In the genomic region with DNA sequence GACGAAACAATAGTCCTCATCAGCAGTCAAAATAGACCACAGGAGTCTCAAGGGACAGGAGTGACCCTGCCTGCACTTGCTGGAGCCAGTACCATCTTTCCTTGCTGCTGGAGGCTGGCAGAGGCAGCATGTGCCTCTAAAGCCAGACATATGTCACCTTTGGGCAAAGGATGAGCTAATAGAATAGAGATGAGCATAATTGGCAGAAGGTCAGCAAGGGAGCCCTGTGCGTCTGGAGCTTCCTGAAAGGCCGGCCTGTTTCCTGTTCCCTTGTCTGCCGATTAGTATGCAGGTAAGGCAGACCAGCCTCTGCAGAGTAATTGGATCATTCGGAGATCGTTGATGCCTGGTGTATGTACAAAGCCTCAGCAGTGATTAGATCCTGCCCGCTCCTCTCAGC, we compare ENCODE assay signal across 15 mouse cellular contexts.
DNase-seq lines count a peak whose midpoint lies in the region; ATAC-seq and TF ChIP-seq lines count a peak whose summit lies in the region.
"Had no signal": no experiment of that assay in that cellular context is flagged by ENCODE, and none has a peak within 500 bp of the region (broad histone marks: within the 10 kb centered on the region; RNA-seq: fewer than 3 reads in every experiment).

No protein-coding gene starts in this region.

- no peak for TF ChIP-seq RAD21 in CH12.LX (IDR thresholded peaks at IDR 0.05; ENCODE audit: low read depth, low read length)

- TF ChIP-seq EP300 in CH12.LX (IDR thresholded peaks at IDR 0.05; ENCODE audit: low read length) = no peak

- H3K4me2 ChIP-seq in CH12.LX (ENCODE audit: insufficient read depth, low read depth, poor library complexity, severe bottlenecking) = no peak overlapping the region
- H3K4me2 ChIP-seq in hindbrain, embryonic 16.5 days (ENCODE audit: low read length) = no peak overlapping the region
- H3K4me2 ChIP-seq: forebrain, embryonic 12.5 days; heart, embryonic 12.5 days; limb, embryonic 13.5 days had no signal

- no peak for TF ChIP-seq POLR2A in CH12.LX (IDR thresholded peaks at IDR 0.05; ENCODE audit: low read depth, low read length)
- TF ChIP-seq POLR2A in cerebellum, adult 2 months (IDR thresholded peaks at IDR 0.05; ENCODE audit: borderline replicate concordance, insufficient read depth, low read length) = no peak

- WGBS in cerebellum, adult 2 months = 6% methylated on average over 7 of the region's 7 CpGs
- WGBS in hindbrain, embryonic 16.5 days = 34% methylated on average over 7 of the region's 7 CpGs

- in situ Hi-C loops in CH12.LX (cut with MboI; ENCODE audit: low pct_ligation_motif_present, low pct_unique_long_range_greater_than_20kb, low sequenced_read_pairs) = no loop called here

- dilution Hi-C loops in CH12.LX (cut with MboI; ENCODE audit: extremely low pct_ligation_motif_present, extremely low pct_unique_long_range_greater_than_20kb, low sequenced_read_pairs) = no loop called here

- H3K27me3 ChIP-seq in CH12.LX (replicated peaks) = peaks cover 70% of the 10 kb centered on the region
- no peaks in the 10 kb centered on the region for H3K27me3 ChIP-seq in cerebellum, adult 2 months (ENCODE audit: control insufficient read depth, insufficient read depth, low read length)
- H3K27me3 ChIP-seq in hindbrain, embryonic 16.5 days (replicated peaks; ENCODE audit: control insufficient read depth, insufficient read depth, low read length) = no peaks in the 10 kb centered on the region
- H3K27me3 ChIP-seq: heart, embryonic 12.5 days; limb, embryonic 13.5 days had no signal

- peak; percentile 76 for ATAC-seq in hindbrain, embryonic 16.5 days

- peaks cover 0 to 5% of the 10 kb centered on the region in 2 experiments; a peak in 1 of 4 replicates for H3K4me1 ChIP-seq in CH12.LX (ENCODE audit: control insufficient read depth in 1 of 2, insufficient read depth in 2 of 2)
- peaks cover 8% of the 10 kb centered on the region for H3K4me1 ChIP-seq in cerebellum, adult 2 months (ENCODE audit: control insufficient read depth, insufficient read depth, low read length)
- H3K4me1 ChIP-seq in hindbrain, embryonic 16.5 days (ENCODE audit: control insufficient read depth, insufficient read depth, low read depth, low read length) = peaks cover 9% of the 10 kb centered on the region
- H3K4me1 ChIP-seq: heart, embryonic 12.5 days; limb, embryonic 13.5 days had no signal

- no peaks in the 10 kb centered on the region for H3K79me2 ChIP-seq in CH12.LX (replicated peaks; ENCODE audit: control insufficient read depth, extremely low read depth, insufficient read depth, poor library complexity, severe bottlenecking)

- peaks cover 9% of the 10 kb centered on the region for H3K9me3 ChIP-seq in CH12.LX (replicated peaks; ENCODE audit: low read length)
- no peaks in the 10 kb centered on the region for H3K9me3 ChIP-seq in hindbrain, embryonic 16.5 days (ENCODE audit: control insufficient read depth, low read length)
- H3K9me3 ChIP-seq: forebrain, embryonic 12.5 days; heart, embryonic 12.5 days; limb, embryonic 13.5 days had no signal

- H3K9ac ChIP-seq in CH12.LX (ENCODE audit: insufficient read depth, low read depth) = no peak overlapping the region
- H3K9ac ChIP-seq in hindbrain, embryonic 16.5 days (ENCODE audit: low read depth, low read length) = no peak overlapping the region
- H3K9ac ChIP-seq: forebrain, embryonic 12.5 days; heart, embryonic 12.5 days; limb, embryonic 13.5 days had no signal

- DNase-seq in adrenal gland, adult 8-10 months = peak; percentile 4
- no peak for DNase-seq in adrenal gland, postnatal 36 days
- DNase-seq in CH12.LX (ENCODE audit: extremely low read depth) = peak; percentile 1
- DNase-seq in cerebellum, adult 2 months = peak; percentile 74 to 92
- DNase-seq in spleen, postnatal 36 days (ENCODE audit: low spot score in 2 of 2) = no peak
- DNase-seq in thymus, adult 18-20 months = no peak
- no peak for DNase-seq in right cerebral cortex, postnatal 10 days (ENCODE audit: low spot score in 2 of 2)
- DNase-seq: gastrocnemius, postnatal 25 days; layer of hippocampus, postnatal 36 days; lung, postnatal 36 days; right cerebral cortex, postnatal 14 days had no signal

- TF ChIP-seq CTCF in CH12.LX (conservative IDR thresholded peaks at IDR 0.05 in 1 of 2, IDR thresholded peaks at IDR 0.05 in 1 of 2; ENCODE audit: low read depth in 2 of 2, low read length in 2 of 2) = no peak
- no peak for TF ChIP-seq CTCF in cerebellum, adult 2 months (IDR thresholded peaks at IDR 0.05; ENCODE audit: borderline replicate concordance, insufficient read depth, low read depth, low read length)

- H3K36me3 ChIP-seq in CH12.LX (replicated peaks in 1 of 2; ENCODE audit: control insufficient read depth in 1 of 2, insufficient read depth in 1 of 2, low read length in 1 of 2) = no peaks in the 10 kb centered on the region
- no peaks in the 10 kb centered on the region for H3K36me3 ChIP-seq in hindbrain, embryonic 16.5 days (ENCODE audit: control insufficient read depth, insufficient read depth, low read length)
- H3K36me3 ChIP-seq: forebrain, embryonic 12.5 days; heart, embryonic 12.5 days; limb, embryonic 13.5 days had no signal

- no peak overlapping the region for H3K4me3 ChIP-seq in CH12.LX (replicated peaks in 1 of 3; ENCODE audit: low read depth in 2 of 3, low read length in 2 of 3, poor library complexity in 1 of 3)
- no peak overlapping the region for H3K4me3 ChIP-seq in cerebellum, adult 2 months (replicated peaks; ENCODE audit: insufficient read depth, low read depth, low read length)
- H3K4me3 ChIP-seq in hindbrain, embryonic 16.5 days (ENCODE audit: low read length) = no peak overlapping the region
- H3K4me3 ChIP-seq: forebrain, embryonic 12.5 days; heart, embryonic 12.5 days; limb, embryonic 13.5 days had no signal

- no peak overlapping the region for H3K27ac ChIP-seq in CH12.LX (ENCODE audit: insufficient read depth, low read depth)
- H3K27ac ChIP-seq in cerebellum, adult 2 months (ENCODE audit: insufficient read depth, low read length) = no peak overlapping the region
- 0 out of 2 replicates have a peak overlapping the region, but pooled peaks have one; percentile 6 for H3K27ac ChIP-seq in hindbrain, embryonic 16.5 days (ENCODE audit: low read depth, low read length)
- H3K27ac ChIP-seq: forebrain, embryonic 12.5 days; limb, embryonic 13.5 days had no signal

TF ChIP-seq in CH12.LX, 34 proteins besides CTCF, POLR2A, EP300 and RAD21:
- TF ChIP-seq MYC (IDR thresholded peaks at IDR 0.05; ENCODE audit: low read depth, low read length) (no peak), MEF2A (IDR thresholded peaks at IDR 0.05; ENCODE audit: borderline replicate concordance, low read depth, low read length) (no peak), JUND (conservative IDR thresholded peaks at IDR 0.05; ENCODE audit: low read depth, low read length) (no peak), IRF4 (IDR thresholded peaks at IDR 0.05; ENCODE audit: low read depth, low read length) (no peak), ETS1 (conservative IDR thresholded peaks at IDR 0.05; ENCODE audit: low read depth, low read length) (no peak), ZNF384 (IDR thresholded peaks at IDR 0.05; ENCODE audit: low read depth, low read length) (no peak), CHD1 (IDR thresholded peaks at IDR 0.05; ENCODE audit: low read depth, low read length) (no peak), ELF1 (IDR thresholded peaks at IDR 0.05; ENCODE audit: low read depth, low read length) (no peak), SMC3 (IDR thresholded peaks at IDR 0.05; ENCODE audit: low read depth, low read length) (no peak), NELFE (IDR thresholded peaks at IDR 0.05; ENCODE audit: low read depth, low read length) (no peak), ZC3H11A (IDR thresholded peaks at IDR 0.05; ENCODE audit: low read depth, low read length) (no peak)
TF ChIP-seq in CH12.LX: peak in this region for 0.

Comparison
In these comparisons a context has a peak if more than half of its experiments do, and no peak if none do; other contexts are left out.
1. DNase-seq: peak in adrenal gland, adult 8-10 months (single experiment), CH12.LX (single experiment) and cerebellum, adult 2 months (2 of 2); none in adrenal gland, postnatal 36 days (0 of 2), spleen, postnatal 36 days (0 of 2), thymus, adult 18-20 months (0 of 2) and right cerebral cortex, postnatal 10 days (0 of 2).